Mouse (Mus musculus) intestine, postnatal 0 days (tissue): ENCODE measurements around the gene Smim26. TPM values are rescaled to one million over a fixed set of nuclear protein-coding genes. Genes with fewer than 3 reads are reported as not detected.

Experiments used
- ATAC-seq: fragments of 200-750 bp; cut with Nextera tagmentation; 2 replicates; pipeline ENCODE4 v1.8.0; 2017; ENCODE audit warnings: mild to moderate bottlenecking, moderate TSS enrichment, moderate library complexity
- H3K27ac ChIP-seq: fragments of 300-500 bp; sonication (generic); 2 replicates; pipeline ENCODE4 v1.5.1; 2014; ENCODE audit warnings: mild to moderate bottlenecking, low read depth, low read length, moderate library complexity
- H3K27me3 ChIP-seq: fragments of 300-500 bp; sonication (generic); replicated peaks from 2 replicates; pipeline ENCODE4 v1.6.1; 2014; ENCODE audit warnings: low read length, mixed read lengths; ENCODE audit not compliant: control insufficient read depth, insufficient read depth
- H3K36me3 ChIP-seq: fragments of 300-500 bp; sonication (generic); 2 replicates; pipeline ENCODE4 v1.6.1; 2014; ENCODE audit warnings: mild to moderate bottlenecking, moderate library complexity; ENCODE audit not compliant: control insufficient read depth, insufficient read depth
- H3K4me1 ChIP-seq: fragments of 300-500 bp; sonication (generic); replicated peaks from 2 replicates; pipeline ENCODE4 v1.6.1; 2014; ENCODE audit warnings: antibody characterized with exemption, low read length, mixed read lengths; ENCODE audit not compliant: control insufficient read depth, insufficient read depth
- H3K4me2 ChIP-seq: fragments of 300-500 bp; sonication (generic); replicated peaks from 2 replicates; pipeline ENCODE4 v1.6.1; 2014; ENCODE audit warnings: low read depth, mild to moderate bottlenecking, moderate library complexity
- H3K4me3 ChIP-seq: fragments of 300-500 bp; sonication (generic); 2 replicates; pipeline ENCODE4 v1.5.1; 2014; ENCODE audit warnings: low read depth, low read length
- H3K9ac ChIP-seq: fragments of 300-500 bp; sonication (generic); 2 replicates; pipeline ENCODE4 v1.6.1; 2014; ENCODE audit warnings: mild to moderate bottlenecking, low read depth, low read length
- H3K9me3 ChIP-seq: fragments of 300-500 bp; sonication (generic); 2 replicates; pipeline ENCODE4 v1.6.1; 2016; ENCODE audit warnings: mixed run types; ENCODE audit not compliant: control insufficient read depth
- CTCF ChIP-seq: sonication (generic); IDR thresholded peaks from 2 replicates; pipeline ENCODE4 v1.5.1; 2016; ENCODE audit warnings: low read depth, mild to moderate bottlenecking, control low read depth, antibody characterized with exemption, moderate library complexity
- WGBS: fragments of 180-500 bp; shearing (Covaris S2); extraction: QIAGEN DNeasy Blood & Tissue Kit; methylation state at CpG from one replicate; pipeline ENCODE4 v1.1.7; 2014; 5-methylcytosine and 5-hydroxymethylcytosine counted together
- polyA plus RNA-seq: library from polyadenylated mRNA; unstranded; fragments of >200 nt; fragmentation: Nextera tagmentation; extraction: Ambion mirVana; gene quantifications from 2 replicates; pipeline ENCODE4 v1.2.1, GENCODE M21; 2015

Gene Smim26
- polyA plus RNA-seq, 1 experiment from 2014 or later = 48.0 TPM

GRCm38 (mm10) chr2:144634231-144634630 is 40.4 kb downstream of the Smim26 start:
- 62% methylated on average over 5 of the region's 5 CpGs for WGBS
- Histone ChIP-seq H3K9me3 (no peaks in the 10 kb centered on the region), H3K4me1 (no peaks in the 10 kb centered on the region), H3K4me3 (no peak overlapping the region), H3K9ac (no peak overlapping the region), H3K4me2 (no peak overlapping the region), H3K36me3 (no peaks in the 10 kb centered on the region), H3K27me3 (no peaks in the 10 kb centered on the region), H3K27ac (no peak overlapping the region)
- TF ChIP-seq CTCF = no peak
- no peak for ATAC-seq

- Histone ChIP-seq H3K9me3 (no peaks in the 10 kb centered on the region), H3K27me3 (no peaks in the 10 kb centered on the region), H3K27ac (no peak overlapping the region), H3K4me3 (no peak overlapping the region), H3K36me3 (no peaks in the 10 kb centered on the region), H3K4me1 (no peaks in the 10 kb centered on the region), H3K4me2 (no peak overlapping the region), H3K9ac (no peak overlapping the region)
- no peak for ATAC-seq
- WGBS = 66% methylated on average over 2 of the region's 2 CpGs
- no peak for TF ChIP-seq CTCF
These were observed 40.9 kb downstream of the Smim26 start for GRCm38 (mm10) chr2:144634729-144635128.

GRCm38 (mm10) chr2:144635644-144636320 is 41.9 kb downstream of the Smim26 start:
- peak; percentile 97 for TF ChIP-seq CTCF
- ATAC-seq = no peak
- WGBS = 15% methylated on average over 5 of the region's 5 CpGs
- no peak overlapping the region for H3K4me2 ChIP-seq
- H3K4me3 ChIP-seq = no peak overlapping the region
- no peaks in the 10 kb centered on the region for H3K9me3 ChIP-seq
- no peaks in the 10 kb centered on the region for H3K4me1 ChIP-seq
- no peaks in the 10 kb centered on the region for H3K36me3 ChIP-seq
- no peak overlapping the region for H3K27ac ChIP-seq
- no peaks in the 10 kb centered on the region for H3K27me3 ChIP-seq
- no peak overlapping the region for H3K9ac ChIP-seq

GRCm38 (mm10) chr2:144637204-144637603 is 43.4 kb downstream of the Smim26 start:
- H3K27ac ChIP-seq = no peak overlapping the region
- H3K4me1 ChIP-seq = no peaks in the 10 kb centered on the region
- no peak overlapping the region for H3K4me2 ChIP-seq
- no peak overlapping the region for H3K9ac ChIP-seq
- no peak for TF ChIP-seq CTCF
- no peaks in the 10 kb centered on the region for H3K27me3 ChIP-seq
- no peak overlapping the region for H3K4me3 ChIP-seq
- H3K36me3 ChIP-seq = no peaks in the 10 kb centered on the region
- 77% methylated on average over 4 of the region's 4 CpGs for WGBS
- H3K9me3 ChIP-seq = no peaks in the 10 kb centered on the region
- no peak for ATAC-seq

GRCm38 (mm10) chr2:144637671-144638395 is 44.0 kb downstream of the Smim26 start:
- Histone ChIP-seq H3K9me3 (no peaks in the 10 kb centered on the region), H3K4me2 (no peak overlapping the region), H3K4me3 (no peak overlapping the region), H3K36me3 (no peaks in the 10 kb centered on the region), H3K27ac (no peak overlapping the region), H3K4me1 (no peaks in the 10 kb centered on the region), H3K27me3 (no peaks in the 10 kb centered on the region), H3K9ac (no peak overlapping the region)
- no peak for ATAC-seq
- WGBS = 81% methylated on average over 10 of the region's 12 CpGs
- no peak for TF ChIP-seq CTCF

GRCm38 (mm10) chr2:144638719-144639118 is 44.9 kb downstream of the Smim26 start:
- no peak for ATAC-seq
- H3K27me3 ChIP-seq = no peaks in the 10 kb centered on the region
- H3K9ac ChIP-seq = no peak overlapping the region
- WGBS = 56% methylated on average over 4 of the region's 4 CpGs
- peak; percentile 73 for TF ChIP-seq CTCF
- no peak overlapping the region for H3K27ac ChIP-seq
- H3K36me3 ChIP-seq = no peaks in the 10 kb centered on the region
- no peak overlapping the region for H3K4me2 ChIP-seq
- H3K4me3 ChIP-seq = no peak overlapping the region
- no peaks in the 10 kb centered on the region for H3K4me1 ChIP-seq
- no peaks in the 10 kb centered on the region for H3K9me3 ChIP-seq
